Mouse (Mus musculus): ENCODE data around the gene Lrrc4.

- TF ChIP-seq CTCF (IDR thresholded peaks at IDR 0.05; ENCODE audit: extremely low read depth, insufficient read length, insufficient replicate concordance, low read depth, low read length), result no peak
- no peak for TF ChIP-seq POLR2A (IDR thresholded peaks at IDR 0.05; ENCODE audit: low read depth, low read length)
These were observed 5.7 kb downstream of the Lrrc4 start for GRCm38 (mm10) chr6:28825894-28826293.

Measured in small intestine, adult 2 months (tissue).